Mouse (Mus musculus) MN1 (cell line): ENCODE measurements around the gene Ppp2r5d.

ENCODE experiments used
- DNase-seq: peaks from one replicate; pipeline ENCODE4 v3.0.0-alpha.2; 2016; ENCODE audit warnings: low spot score

Gene Ppp2r5d

GRCm38 (mm10) chr17:46679843-46680759 lies 24.8 kb downstream of the Ppp2r5d start:
- peak; percentile 75 for DNase-seq

GRCm38 (mm10) chr17:46678911-46679310 lies 26.0 kb downstream of the Ppp2r5d start:
- no peak for DNase-seq

- no peak for DNase-seq
Observed at GRCm38 (mm10) chr17:46678416-46678815, 26.5 kb downstream of the Ppp2r5d start, which contains the start of gene Mea1. Gene Mea1 (plus strand): TSS chr17:46678793.

DNA sequence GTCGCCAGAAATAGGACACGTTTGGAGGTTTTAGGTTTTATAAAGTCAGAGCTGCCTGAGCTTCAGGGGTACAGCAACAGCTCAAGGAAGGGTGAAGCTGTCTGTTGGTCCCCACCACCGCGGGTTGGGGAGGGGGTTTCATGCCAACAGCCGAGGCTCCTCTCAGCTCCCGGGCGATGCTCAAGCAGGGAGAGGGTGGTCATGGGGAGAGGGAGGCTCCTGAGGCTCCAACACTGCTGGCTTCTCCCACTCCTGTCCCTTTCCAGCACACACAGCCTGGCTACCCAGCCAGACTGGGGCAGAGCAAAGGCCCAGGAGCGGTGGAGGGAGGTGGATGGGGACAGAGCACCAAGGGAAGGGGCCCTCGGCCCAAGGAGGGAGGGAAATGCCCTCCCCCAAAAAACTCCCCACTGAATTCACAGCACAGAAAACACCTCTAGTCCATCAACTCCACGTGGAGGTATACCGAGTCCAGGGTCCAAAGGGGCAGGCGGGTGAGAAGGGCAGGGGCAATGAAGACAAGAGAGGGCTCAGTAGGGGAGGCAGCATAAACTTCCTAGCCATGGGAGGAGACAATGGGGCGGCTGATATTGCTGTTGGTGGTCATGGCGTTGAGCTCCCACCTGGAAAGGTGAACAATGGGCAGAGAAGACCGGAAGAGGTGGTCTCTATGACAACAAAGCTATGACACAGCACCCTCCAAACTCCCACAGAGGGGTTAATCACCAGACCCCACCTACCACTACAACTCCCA lies 30.2 kb downstream of the Ppp2r5d start:
- no peak for DNase-seq

GRCm38 (mm10) chr17:46673850-46674529 lies 30.9 kb downstream of the Ppp2r5d start, which contains the start of gene Rrp36:
Gene Rrp36 (minus strand): TSS chr17:46674352.
- DNase-seq: peak; percentile 95

DNA sequence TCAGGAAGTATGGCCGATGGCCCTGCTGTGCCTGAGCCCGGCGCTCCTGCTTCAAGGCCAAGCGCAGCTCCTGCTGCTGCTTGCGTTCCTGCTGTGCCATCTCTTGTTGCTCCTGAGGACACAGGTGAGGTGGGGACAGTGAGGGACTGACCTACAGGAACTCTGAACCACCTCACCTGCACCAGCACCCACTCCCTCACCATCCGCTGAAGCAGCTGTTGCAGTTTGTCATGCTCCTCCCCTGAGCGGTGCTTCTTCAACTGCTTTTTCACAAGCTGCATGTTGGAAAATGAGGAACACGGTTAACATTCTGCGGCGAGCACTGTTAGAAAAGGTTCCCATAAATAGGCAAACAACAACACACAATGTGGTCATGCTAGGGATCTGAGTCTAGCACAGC lies 35.0 kb downstream of the Ppp2r5d start:
- no peak for DNase-seq

GRCm38 (mm10) chr17:46667712-46668111 lies 37.2 kb downstream of the Ppp2r5d start:
- DNase-seq: no peak

GRCm38 (mm10) chr17:46662730-46663129 lies 42.2 kb downstream of the Ppp2r5d start:
- DNase-seq: peak; percentile 50

DNA sequence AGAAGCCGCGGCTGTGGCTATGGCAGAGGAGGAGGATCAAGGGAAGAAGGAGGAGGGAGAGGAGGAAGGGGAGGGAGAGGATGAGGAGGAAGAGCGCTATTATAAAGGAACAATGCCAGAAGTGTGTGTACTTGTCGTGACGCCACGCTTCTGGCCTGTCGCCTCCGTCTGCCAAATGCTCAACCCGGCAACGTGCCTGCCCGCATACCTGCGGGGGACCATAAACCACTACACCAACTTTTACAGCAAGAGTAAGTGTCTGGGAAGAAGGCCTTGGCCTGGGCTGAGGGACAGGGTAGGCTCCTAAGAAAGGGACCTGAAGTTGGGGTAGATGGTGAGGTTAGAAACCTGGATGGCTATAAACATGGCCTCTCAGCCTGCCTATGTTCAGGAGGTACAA lies 42.9 kb downstream of the Ppp2r5d start:
- DNase-seq: no peak

DNA sequence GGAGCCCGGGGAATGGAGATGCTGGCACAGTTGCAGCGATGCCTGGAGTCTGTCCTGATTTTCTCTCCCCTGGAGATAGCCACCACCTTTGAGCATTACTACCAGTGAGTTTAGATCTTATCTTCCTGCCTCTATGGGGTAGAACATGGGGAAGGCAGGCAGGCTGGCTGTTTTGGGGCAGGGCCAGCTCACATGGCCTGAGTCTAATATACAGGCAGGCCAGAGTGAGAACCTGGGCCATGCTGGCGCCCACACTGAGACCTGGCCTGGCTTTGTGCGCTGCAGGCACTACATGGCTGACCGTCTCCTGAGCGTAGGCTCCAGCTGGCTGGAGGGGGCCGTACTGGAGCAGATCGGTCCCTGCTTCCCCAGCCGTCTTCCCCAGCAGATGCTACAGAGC lies 43.6 kb downstream of the Ppp2r5d start:
- peak; percentile 67 for DNase-seq

DNA sequence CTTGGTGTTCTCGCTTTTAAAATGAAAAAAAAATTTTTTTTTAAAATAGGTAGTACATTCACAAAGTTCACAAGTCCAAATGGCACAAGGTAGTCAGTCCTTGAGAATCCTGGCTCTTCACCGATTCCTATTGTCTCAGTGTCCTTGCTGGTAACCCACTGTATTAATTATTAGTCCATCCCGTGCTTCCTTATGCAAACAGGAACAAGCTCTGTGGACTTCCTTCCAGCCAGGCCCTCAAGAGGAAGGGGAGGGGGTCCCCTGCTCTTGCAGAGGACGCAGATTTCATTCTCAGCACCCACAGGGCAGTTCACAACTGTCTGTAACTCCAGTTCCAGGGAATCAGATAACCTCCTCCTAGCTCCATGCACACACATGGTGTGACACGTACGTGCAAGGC lies 48.9 kb downstream of the Ppp2r5d start:
- DNase-seq: no peak

DNA sequence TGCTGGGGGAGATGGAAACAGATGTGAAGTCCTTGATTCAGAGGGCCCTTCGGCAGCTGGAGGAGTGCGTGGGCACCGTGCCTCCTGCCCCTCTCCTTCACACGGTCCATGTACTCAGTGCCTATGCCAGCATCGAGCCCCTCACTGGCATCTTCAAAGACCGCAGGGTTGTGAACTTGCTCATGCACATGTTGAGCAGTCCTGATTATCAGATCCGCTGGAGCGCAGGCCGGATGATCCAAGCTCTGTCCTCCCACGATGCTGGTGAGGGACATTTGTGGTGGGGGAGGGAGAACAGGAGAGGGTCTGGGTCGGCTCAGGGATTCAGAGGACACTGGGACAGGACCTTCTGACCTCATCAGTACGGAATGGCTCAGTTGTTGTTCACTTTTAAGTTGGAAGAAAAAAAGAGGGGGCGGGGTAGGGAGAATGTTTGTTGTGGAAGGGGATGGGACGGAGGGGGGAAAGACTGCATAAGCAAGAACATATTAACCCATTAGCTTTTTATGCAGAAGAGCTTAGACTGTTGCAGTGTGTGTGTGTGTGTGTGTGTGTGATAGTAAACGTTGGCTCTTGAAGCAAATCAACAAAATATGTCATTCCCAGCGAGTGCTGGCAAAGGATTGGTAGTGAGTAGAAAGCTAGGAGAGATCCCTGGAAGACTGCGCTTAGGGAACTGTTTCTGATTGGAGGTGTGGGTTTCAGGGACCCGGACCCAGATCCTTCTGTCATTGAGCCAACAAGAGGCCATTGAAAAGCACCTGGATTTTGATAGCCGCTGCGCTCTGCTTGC lies 53.0 kb downstream of the Ppp2r5d start:
- DNase-seq: no peak

DNA sequence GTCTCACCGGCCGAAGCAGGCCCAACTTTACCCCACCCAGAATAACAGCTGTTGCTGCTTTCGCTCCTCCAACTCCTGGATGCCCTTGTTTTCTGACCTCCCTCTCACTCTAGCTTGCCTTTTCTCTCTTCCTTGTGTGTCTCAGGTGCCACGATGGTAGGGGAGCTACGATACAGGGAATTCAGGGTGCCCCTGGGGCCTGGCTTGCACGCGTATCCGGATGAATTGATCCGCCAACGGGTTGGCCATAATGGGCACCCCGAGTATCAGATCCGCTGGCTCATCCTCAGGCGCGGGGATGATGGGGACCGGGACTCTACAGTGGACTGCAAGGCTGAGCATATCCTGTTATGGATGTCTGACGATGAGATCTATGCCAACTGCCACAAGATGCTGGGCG lies 53.6 kb downstream of the Ppp2r5d start:
- no peak for DNase-seq

- DNase-seq: peak; percentile 95
Observed at GRCm38 (mm10) chr17:46650232-46651031, 54.5 kb downstream of the Ppp2r5d start, which contains the start of gene Cul7. Gene Cul7 (plus strand): TSS chr17:46650337.

DNA sequence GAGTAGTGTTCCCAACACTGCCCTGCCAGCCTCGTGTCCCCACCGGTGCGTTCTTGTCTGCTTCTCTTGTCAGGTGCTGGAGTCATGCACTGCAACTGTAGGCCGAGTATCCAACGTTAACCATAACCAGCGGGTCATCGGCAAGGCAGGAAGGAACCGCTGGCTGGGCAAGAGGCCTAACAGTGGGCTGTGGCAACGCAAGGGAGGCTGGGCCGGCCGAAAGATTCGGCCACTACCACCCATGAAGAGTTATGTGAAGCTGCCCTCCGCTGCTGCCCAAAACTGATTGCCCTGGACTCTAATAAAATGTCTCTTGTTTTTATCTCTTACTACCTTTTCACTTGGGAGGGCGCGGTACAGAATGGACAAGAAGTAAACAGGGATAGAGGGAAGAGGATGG lies 55.1 kb downstream of the Ppp2r5d start:
- DNase-seq: no peak

GRCm38 (mm10) chr17:46648436-46648835 lies 56.5 kb downstream of the Ppp2r5d start:
- no peak for DNase-seq

DNA sequence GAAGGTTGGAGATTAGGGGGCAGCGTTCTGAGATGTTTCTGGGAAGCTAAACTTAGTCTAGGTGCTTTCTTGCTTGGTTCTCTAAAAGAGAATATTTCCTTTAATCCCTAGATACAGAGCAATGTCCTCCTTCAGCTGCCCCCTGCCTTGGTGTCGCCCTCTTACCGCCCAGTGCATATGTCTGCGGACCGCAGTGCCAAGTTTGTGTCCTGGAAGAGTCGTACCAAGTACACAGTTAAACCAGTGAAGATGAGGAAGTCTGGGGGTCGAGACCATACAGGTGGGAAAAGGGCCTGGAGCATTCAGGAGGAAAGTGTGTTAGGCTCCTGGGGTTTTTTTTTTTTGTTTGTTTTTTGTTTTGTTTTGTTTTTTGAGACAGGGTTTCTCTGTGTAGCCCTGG lies 57.6 kb downstream of the Ppp2r5d start:
- DNase-seq: no peak

DNA sequence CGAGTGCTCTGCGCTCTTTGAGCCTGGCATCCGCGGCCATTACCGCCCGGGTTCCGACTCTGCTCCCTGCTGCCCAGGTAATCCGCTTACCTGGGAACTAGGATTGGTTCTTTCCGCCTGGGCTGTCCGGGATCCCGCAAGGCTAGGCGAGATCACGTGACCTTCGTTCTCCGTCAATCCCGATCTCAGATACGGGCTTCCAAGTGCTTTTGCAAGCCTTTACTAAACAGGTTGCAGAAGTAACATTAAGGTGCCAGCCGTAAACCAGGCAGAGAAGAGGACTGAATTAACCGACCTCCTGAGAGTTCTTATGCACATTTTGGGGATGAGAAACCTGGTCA lies 58.6 kb downstream of the Ppp2r5d start:
- no peak for DNase-seq

DNA sequence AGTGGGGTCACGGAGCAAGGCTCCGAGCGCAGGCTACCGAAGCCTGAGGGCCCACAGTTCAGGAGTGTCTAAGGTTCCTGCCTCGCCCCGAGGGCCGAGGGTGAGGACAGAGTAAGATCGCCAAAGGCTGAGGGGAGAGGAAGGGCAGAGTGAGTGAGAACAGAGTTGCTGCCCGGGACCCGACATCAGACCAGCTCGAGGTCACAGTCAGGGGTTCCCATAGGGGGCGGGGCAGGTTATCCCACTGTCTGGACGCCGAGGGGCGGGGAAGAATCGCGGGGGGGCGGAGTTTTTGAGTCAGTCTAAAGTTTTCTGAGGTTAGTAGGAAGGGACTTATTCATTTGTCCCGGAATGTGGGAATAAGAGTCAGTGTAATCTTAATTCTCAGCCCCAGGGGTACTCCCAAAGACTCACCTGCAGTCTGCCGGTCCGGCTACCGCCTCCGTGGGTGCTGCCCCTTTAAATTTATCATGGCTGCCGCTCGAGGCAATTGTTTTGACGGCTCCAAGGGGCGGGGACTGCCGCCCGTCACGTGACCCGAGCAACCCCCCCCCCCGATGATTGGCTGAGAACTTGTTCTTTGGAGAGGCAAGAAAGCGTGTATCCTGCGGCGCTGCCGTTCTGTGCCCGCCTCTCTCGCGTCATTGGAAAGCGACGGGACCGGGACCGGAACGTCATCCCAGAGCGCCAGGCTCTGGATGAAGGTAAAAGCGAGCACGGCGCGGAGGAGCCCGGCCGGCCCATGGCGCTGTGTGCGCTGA lies 59.2 kb downstream of the Ppp2r5d start, which contains the start of the genes Klc4 and Mrpl2:
Gene Klc4, minus strand, starts transcription at position 462 of the 761 bp plus-strand sequence.
Gene Mrpl2, plus strand, starts transcription at position 669 of the 761 bp plus-strand sequence.
- DNase-seq: peak; percentile 99
